Mouse (Mus musculus): ENCODE data around the gene Smchd1. TPM values are rescaled to one million over a fixed set of nuclear protein-coding genes. Genes with fewer than 3 reads are reported as not detected.

The Smchd1 gene
- polyA plus RNA-seq (2012; rRNA removed) = 23.3 and 25.0 TPM in 2 replicates

DNA sequence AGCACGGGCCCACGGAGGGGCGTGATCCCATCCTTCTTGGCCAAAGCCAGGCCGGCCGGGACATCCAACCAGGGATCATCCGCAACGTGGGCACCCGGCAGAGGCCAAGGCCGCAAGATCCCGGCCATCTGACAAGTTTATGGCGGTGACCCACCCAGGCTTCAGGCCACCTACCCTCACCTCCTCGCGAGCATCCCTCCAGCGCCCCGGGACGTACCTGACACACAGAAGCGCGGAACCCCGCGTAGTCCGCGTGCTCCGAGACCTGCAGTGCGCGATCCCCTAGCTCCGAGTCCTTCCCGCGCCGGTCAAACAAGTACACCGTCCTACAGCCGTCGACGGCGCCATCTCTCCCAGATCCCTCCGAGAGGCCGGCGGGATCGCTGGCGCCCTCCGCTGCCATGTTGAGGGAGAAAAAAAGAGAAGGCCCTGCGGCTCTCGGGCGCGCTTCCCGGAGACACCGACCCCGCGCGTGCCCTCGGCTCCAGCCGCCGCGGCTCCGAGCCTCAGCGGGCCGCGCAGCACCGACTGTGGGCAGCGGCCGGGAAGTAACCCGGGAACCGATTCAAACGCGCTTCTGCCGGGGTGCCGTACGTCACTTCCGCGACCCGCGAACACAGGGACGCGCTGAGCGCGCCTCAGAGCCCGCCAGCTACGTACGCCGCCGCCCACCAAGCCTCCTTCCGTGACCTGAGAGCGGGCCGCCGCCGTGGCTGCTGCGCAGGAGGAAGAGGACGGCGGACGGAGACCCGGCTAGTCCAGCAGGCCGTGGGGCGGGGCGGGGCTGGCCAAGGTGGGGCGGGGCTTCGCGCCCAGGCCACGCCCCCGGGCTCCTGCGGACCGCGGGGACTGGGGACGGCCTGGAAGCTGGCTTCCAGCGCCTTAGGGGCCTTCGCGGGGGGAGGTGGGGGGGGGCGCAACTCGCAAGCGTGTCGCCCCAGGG, at the start of gene Smchd1:
Gene Smchd1, minus strand, starts transcription at position 582 of the 943 bp plus-strand sequence.
- H3K36me3 ChIP-seq (ENCODE audit: control insufficient read depth, insufficient read depth, low read length) = no peaks in the 10 kb centered on the region
- no peak for TF ChIP-seq CTCF (IDR thresholded peaks at IDR 0.05; ENCODE audit: borderline replicate concordance, control insufficient read depth, extremely low read depth, insufficient read depth, low read length, poor library complexity)
- TF ChIP-seq POLR2A (IDR thresholded peaks at IDR 0.05; ENCODE audit: control insufficient read depth, extremely low read depth, insufficient read depth, low read length, poor library complexity) = peak; percentile 60
- peaks cover 15% of the 10 kb centered on the region for H3K4me1 ChIP-seq (replicated peaks; ENCODE audit: control insufficient read depth, insufficient read depth, low read length)
- H3K4me3 ChIP-seq (ENCODE audit: control insufficient read depth, insufficient read depth, low read length) = peak within 1 kb of the TSS; percentile 69
- under 1% methylated on average over 107 of the region's 109 CpGs for WGBS
- H3K27ac ChIP-seq (ENCODE audit: control insufficient read depth, insufficient read depth, low read length) = peak within 1 kb of the TSS; percentile 62
- no peaks in the 10 kb centered on the region for H3K27me3 ChIP-seq (ENCODE audit: control insufficient read depth, insufficient read depth, low read length)
- DNase-seq = peak; percentile 89

DNA sequence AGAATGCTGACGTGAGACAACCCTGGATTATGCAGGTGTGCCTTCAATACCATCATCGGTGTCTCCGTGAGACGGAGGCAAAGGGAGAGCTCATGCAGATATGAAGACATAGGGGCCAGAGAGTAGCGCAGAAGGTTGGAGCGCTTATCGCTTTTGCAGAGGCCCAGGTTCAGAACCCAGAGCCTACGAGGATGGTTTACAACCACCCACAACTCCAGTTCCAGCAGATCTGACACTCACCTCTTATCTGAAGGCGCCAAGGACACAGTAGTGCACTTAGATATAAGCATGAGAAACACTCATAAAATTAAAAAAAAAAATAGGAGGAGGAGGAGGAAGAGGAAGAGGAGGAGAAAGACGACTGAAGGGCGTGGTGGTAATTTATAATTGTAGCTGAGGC, 35.2 kb upstream of the Smchd1 start:
- no peak overlapping the region for H3K4me3 ChIP-seq (ENCODE audit: control insufficient read depth, insufficient read depth, low read length)
- H3K36me3 ChIP-seq (ENCODE audit: control insufficient read depth, insufficient read depth, low read length) = peaks cover 79% of the 10 kb centered on the region
- no peak for DNase-seq
- 98% methylated on average over 11 of the region's 11 CpGs for WGBS
- no peak for TF ChIP-seq CTCF (IDR thresholded peaks at IDR 0.05; ENCODE audit: borderline replicate concordance, control insufficient read depth, extremely low read depth, insufficient read depth, low read length, poor library complexity)
- no peak for TF ChIP-seq POLR2A (IDR thresholded peaks at IDR 0.05; ENCODE audit: control insufficient read depth, extremely low read depth, insufficient read depth, low read length, poor library complexity)
- no peaks in the 10 kb centered on the region for H3K27me3 ChIP-seq (ENCODE audit: control insufficient read depth, insufficient read depth, low read length)
- no peaks in the 10 kb centered on the region for H3K4me1 ChIP-seq (replicated peaks; ENCODE audit: control insufficient read depth, insufficient read depth, low read length)
- no peak overlapping the region for H3K27ac ChIP-seq (ENCODE audit: control insufficient read depth, insufficient read depth, low read length)

DNA sequence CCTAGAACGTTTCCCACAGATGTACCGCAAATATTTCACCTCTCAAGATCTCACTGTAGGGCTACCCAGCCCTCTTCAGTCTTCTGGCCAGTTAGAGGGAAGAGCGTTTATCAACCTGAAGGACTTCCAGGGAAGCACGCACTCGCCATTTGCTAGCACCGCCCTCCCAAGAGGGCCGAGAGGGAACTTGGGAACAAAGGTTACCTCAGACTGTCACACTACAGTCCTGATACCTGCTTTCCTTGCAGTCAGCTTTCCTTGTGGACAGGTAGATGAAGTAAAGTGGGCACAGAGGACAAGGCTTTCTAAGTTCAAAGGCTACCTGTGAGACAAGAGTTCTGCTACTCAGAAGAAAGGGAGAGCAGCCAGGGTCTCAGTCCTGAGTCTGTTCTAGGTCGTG, 31.7 kb upstream of the Smchd1 start:
- TF ChIP-seq CTCF (IDR thresholded peaks at IDR 0.05; ENCODE audit: borderline replicate concordance, control insufficient read depth, extremely low read depth, insufficient read depth, low read length, poor library complexity) = no peak
- TF ChIP-seq POLR2A (IDR thresholded peaks at IDR 0.05; ENCODE audit: control insufficient read depth, extremely low read depth, insufficient read depth, low read length, poor library complexity) = no peak
- no peak overlapping the region for H3K4me3 ChIP-seq (ENCODE audit: control insufficient read depth, insufficient read depth, low read length)
- H3K4me1 ChIP-seq (replicated peaks; ENCODE audit: control insufficient read depth, insufficient read depth, low read length) = no peaks in the 10 kb centered on the region
- no peak for DNase-seq
- no peak overlapping the region for H3K27ac ChIP-seq (ENCODE audit: control insufficient read depth, insufficient read depth, low read length)
- H3K27me3 ChIP-seq (ENCODE audit: control insufficient read depth, insufficient read depth, low read length) = no peaks in the 10 kb centered on the region
- H3K36me3 ChIP-seq (ENCODE audit: control insufficient read depth, insufficient read depth, low read length) = peaks cover 78% of the 10 kb centered on the region
- 98% methylated on average over 8 of the region's 8 CpGs for WGBS

DNA sequence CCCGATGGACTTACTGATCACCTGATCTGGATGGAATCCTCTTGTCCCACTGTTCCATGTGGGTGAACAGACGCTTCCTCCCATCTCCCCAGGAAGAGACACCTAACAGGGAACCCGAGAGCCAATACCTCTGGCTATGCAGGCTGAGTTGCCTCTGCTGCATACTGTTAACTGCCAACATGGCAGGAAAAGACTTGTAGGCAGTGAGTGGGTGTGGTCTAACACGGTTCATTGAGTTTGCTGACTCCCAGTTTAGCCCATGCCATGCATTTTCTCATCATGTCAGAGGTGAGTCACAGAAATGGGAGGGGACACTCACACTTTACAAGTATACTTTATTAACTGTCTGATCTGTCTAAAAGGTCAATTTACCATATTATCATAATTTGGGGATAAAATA, 20.6 kb upstream of the Smchd1 start:
- no peak for DNase-seq
- WGBS = 90% methylated on average over 4 of the region's 4 CpGs
- Histone ChIP-seq H3K27ac (ENCODE audit: control insufficient read depth, insufficient read depth, low read length) (no peak overlapping the region), H3K4me3 (ENCODE audit: control insufficient read depth, insufficient read depth, low read length) (no peak overlapping the region), H3K4me1 (replicated peaks; ENCODE audit: control insufficient read depth, insufficient read depth, low read length) (no peaks in the 10 kb centered on the region; the same call in 1 of the 2 replicates), H3K36me3 (ENCODE audit: control insufficient read depth, insufficient read depth, low read length) (peaks cover 34% of the 10 kb centered on the region), H3K27me3 (ENCODE audit: control insufficient read depth, insufficient read depth, low read length) (no peaks in the 10 kb centered on the region)
- TF ChIP-seq POLR2A (IDR thresholded peaks at IDR 0.05; ENCODE audit: control insufficient read depth, extremely low read depth, insufficient read depth, low read length, poor library complexity) = no peak
- no peak for TF ChIP-seq CTCF (IDR thresholded peaks at IDR 0.05; ENCODE audit: borderline replicate concordance, control insufficient read depth, extremely low read depth, insufficient read depth, low read length, poor library complexity)

DNA sequence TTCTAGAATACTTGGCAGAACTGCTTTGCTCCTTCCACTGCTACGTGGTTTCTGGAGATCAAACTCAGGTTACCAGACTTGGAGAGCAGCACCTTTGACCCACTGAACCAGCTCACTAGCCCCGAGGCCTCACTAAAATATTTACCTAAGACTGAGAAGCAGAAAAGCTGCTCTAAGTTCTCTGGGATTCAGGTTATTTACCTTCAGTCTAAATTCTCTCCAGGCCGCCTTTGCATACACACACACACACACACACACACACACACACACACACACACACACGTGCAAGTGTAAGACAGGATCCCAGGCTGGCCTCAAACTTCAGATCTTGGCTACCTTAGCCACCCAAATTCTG, 16.2 kb upstream of the Smchd1 start:
- TF ChIP-seq CTCF (IDR thresholded peaks at IDR 0.05; ENCODE audit: borderline replicate concordance, control insufficient read depth, extremely low read depth, insufficient read depth, low read length, poor library complexity) (no peak), POLR2A (IDR thresholded peaks at IDR 0.05; ENCODE audit: control insufficient read depth, extremely low read depth, insufficient read depth, low read length, poor library complexity) (no peak)
- Histone ChIP-seq H3K4me1 (replicated peaks; ENCODE audit: control insufficient read depth, insufficient read depth, low read length) (peaks cover 8% of the 10 kb centered on the region; the same call in 1 of the 2 replicates), H3K36me3 (ENCODE audit: control insufficient read depth, insufficient read depth, low read length) (no peaks in the 10 kb centered on the region), H3K4me3 (ENCODE audit: control insufficient read depth, insufficient read depth, low read length) (no peak overlapping the region), H3K27me3 (ENCODE audit: control insufficient read depth, insufficient read depth, low read length) (no peaks in the 10 kb centered on the region), H3K27ac (ENCODE audit: control insufficient read depth, insufficient read depth, low read length) (peak overlapping the region; percentile 81)
- WGBS = 85% methylated on average over 4 of the region's 4 CpGs
- DNase-seq = no peak

DNA sequence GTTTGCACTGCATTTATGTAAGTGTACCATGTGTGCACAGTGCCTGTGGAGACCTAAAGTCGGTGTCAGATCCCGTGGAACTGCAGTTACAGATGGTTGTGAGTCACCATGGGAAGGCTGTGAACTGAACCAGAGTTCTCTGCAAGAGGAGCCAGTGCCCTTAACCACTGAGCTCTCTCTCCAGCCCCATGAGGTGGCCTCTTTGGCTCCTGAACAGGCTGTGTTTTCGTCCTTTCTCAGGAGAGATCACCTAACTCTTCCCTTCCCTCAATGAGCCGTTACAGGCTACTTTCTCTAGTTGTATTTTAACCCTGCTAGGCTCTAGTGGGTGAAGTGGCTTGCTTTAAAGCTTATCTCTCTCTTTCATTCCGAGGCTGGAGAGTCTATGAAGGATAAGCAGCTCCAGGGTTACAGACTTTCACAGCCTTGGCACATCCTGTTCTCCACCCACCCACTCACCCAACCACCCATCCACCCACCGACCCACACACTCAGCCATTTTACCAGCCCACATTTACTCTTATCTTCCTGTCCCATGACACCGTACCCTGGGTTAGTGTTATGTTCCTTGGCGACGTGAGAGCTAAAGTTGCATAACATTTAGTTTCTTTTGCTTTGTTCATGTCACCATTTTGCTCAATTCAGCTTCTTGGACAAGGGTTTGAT, 15.7 kb upstream of the Smchd1 start:
- DNase-seq = peak; percentile 37
- TF ChIP-seq POLR2A (IDR thresholded peaks at IDR 0.05; ENCODE audit: control insufficient read depth, extremely low read depth, insufficient read depth, low read length, poor library complexity) = no peak
- TF ChIP-seq CTCF (IDR thresholded peaks at IDR 0.05; ENCODE audit: borderline replicate concordance, control insufficient read depth, extremely low read depth, insufficient read depth, low read length, poor library complexity) = no peak
- H3K27me3 ChIP-seq (ENCODE audit: control insufficient read depth, insufficient read depth, low read length) = no peaks in the 10 kb centered on the region
- no peaks in the 10 kb centered on the region for H3K36me3 ChIP-seq (ENCODE audit: control insufficient read depth, insufficient read depth, low read length)
- H3K27ac ChIP-seq (ENCODE audit: control insufficient read depth, insufficient read depth, low read length) = peak overlapping the region; percentile 82
- H3K4me3 ChIP-seq (ENCODE audit: control insufficient read depth, insufficient read depth, low read length) = no peak overlapping the region
- WGBS = 81% methylated on average over 9 of the region's 9 CpGs
- peaks cover 8% of the 10 kb centered on the region; the same call in 1 of the 2 replicates for H3K4me1 ChIP-seq (replicated peaks; ENCODE audit: control insufficient read depth, insufficient read depth, low read length)

All from thymus, adult 2 months (tissue).